Mouse (Mus musculus) limb, embryonic 10.5 days (tissue): ENCODE data around the gene Dgke. TPM values are rescaled to one million over a fixed set of nuclear protein-coding genes. Genes with fewer than 3 reads are reported as not detected.
"Not testable (repeated sequence)": the region's sequence is repeated elsewhere in the genome, so short reads cannot be mapped to it uniquely, and the experiment has no call there.

Experiments used
- DNase-seq: peaks from one replicate; pipeline ENCODE4 v3.0.0-alpha.2; 2017; ENCODE audit warnings: low spot score
- H3K27ac ChIP-seq: fragments of 300-500 bp; sonication (generic); 2 replicates; pipeline ENCODE4 v1.5.1; 2016; ENCODE audit warnings: mild to moderate bottlenecking
- H3K27me3 ChIP-seq: fragments of 300-500 bp; sonication (generic); 2 replicates; pipeline ENCODE4 v1.6.1; 2016; ENCODE audit warnings: low read depth, mild to moderate bottlenecking; ENCODE audit not compliant: poor library complexity, severe bottlenecking
- H3K36me3 ChIP-seq: fragments of 300-500 bp; sonication (generic); 2 replicates; pipeline ENCODE4 v1.6.1; 2016; ENCODE audit warnings: mild to moderate bottlenecking, moderate library complexity
- H3K4me1 ChIP-seq: fragments of 300-500 bp; sonication (generic); 2 replicates; pipeline ENCODE4 v1.6.1; 2016
- H3K4me3 ChIP-seq: fragments of 300-500 bp; sonication (generic); 2 replicates; pipeline ENCODE4 v1.5.1; 2016; ENCODE audit warnings: mild to moderate bottlenecking, moderate library complexity
- H3K9me3 ChIP-seq: fragments of 300-500 bp; sonication (generic); replicated peaks from 2 replicates; pipeline ENCODE4 v1.6.1; 2016; ENCODE audit warnings: mild to moderate bottlenecking
- WGBS: fragments of 180-500 bp; shearing (Covaris S2); methylation state at CpG from one replicate; pipeline ENCODE4 v1.1.7; 2016; 5-methylcytosine and 5-hydroxymethylcytosine counted together
- polyA plus RNA-seq: library from polyadenylated mRNA; unstranded; fragments of >200 nt; fragmentation: Nextera tagmentation; extraction: Ambion mirVana; gene quantifications from 2 replicates; pipeline ENCODE4 v1.2.1, GENCODE M21; 2016

Gene Dgke
- polyA plus RNA-seq, 1 experiment from 2014 or later = 5.6 TPM

DNA sequence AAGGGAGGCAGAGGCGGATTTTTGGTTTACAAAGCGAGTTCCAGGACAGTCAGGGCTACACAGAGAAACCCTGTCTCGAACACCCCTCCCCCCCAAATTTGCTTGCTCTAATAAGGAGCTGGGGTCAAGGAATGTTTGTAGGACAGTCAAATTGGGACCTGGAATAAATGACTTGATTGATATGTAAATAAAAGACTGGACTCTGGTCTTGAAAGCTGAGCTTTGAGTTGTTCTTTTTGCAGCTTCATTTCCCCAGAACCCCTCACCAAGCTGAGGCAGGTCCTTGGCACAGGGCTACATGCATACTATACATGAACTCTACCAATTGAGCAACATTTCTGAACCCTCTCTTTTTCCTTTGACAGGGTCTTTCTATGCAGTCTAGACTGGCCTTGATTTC lies 20.6 kb downstream of the Dgke start:
- no peak for DNase-seq
- H3K27ac ChIP-seq = no peak overlapping the region
- H3K4me1 ChIP-seq = no peaks in the 10 kb centered on the region
- H3K4me3 ChIP-seq = no peak overlapping the region
- peaks cover 91% of the 10 kb centered on the region for H3K36me3 ChIP-seq
- no peaks in the 10 kb centered on the region for H3K27me3 ChIP-seq
- no peaks in the 10 kb centered on the region for H3K9me3 ChIP-seq
- WGBS = 97% methylated on average over 3 of the region's 3 CpGs

DNA sequence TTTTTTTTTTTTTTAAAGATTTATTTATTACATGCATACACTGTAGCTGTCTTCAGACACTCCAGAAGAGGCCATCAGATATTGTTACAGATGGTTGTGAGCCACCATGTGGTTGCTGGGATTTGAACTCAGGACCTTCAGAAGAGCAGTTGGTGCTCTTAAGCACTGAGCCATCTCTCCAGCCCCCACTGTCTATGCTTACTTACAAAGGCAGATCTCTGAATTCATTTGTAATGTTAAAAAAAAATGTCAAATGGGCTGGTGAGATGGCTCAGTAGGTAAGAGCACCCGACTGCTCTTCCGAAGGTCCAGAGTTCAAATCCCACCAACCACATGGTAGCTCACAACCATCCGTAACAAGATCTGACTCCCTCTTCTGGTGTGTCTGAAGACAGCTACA lies 21.1 kb downstream of the Dgke start:
- H3K27me3 ChIP-seq, H3K27ac ChIP-seq, H3K9me3 ChIP-seq, H3K4me1 ChIP-seq, DNase-seq, H3K4me3 ChIP-seq: not testable (repeated sequence)
- H3K36me3 ChIP-seq = peaks cover 89% of the 10 kb centered on the region
- 94% methylated on average over 3 of the region's 3 CpGs for WGBS

DNA sequence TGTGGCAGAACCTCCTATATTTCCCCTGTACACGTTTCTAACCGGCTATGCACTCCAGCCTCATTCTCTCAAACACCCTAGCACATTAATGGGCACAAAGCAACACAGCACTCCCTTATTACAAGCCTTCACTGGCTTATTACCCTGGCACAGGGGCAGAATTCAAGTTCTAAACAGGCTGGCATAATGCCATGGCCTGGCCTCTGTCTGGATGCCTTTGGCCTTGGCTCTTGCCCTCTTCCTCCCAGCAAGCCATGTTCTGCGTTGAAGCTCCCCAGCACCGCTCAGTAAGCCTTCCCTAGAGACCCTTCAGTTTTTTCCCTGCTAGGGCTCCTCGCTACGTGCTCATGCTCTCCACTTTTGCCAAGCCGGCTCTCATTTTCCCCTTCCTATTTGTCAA lies 23.6 kb downstream of the Dgke start:
- DNase-seq = no peak
- peaks cover 95% of the 10 kb centered on the region for H3K36me3 ChIP-seq
- H3K9me3 ChIP-seq = no peaks in the 10 kb centered on the region
- no peaks in the 10 kb centered on the region for H3K4me1 ChIP-seq
- WGBS = 91% methylated on average over 7 of the region's 7 CpGs
- no peak overlapping the region for H3K27ac ChIP-seq
- H3K27me3 ChIP-seq = no peaks in the 10 kb centered on the region
- no peak overlapping the region for H3K4me3 ChIP-seq

DNA sequence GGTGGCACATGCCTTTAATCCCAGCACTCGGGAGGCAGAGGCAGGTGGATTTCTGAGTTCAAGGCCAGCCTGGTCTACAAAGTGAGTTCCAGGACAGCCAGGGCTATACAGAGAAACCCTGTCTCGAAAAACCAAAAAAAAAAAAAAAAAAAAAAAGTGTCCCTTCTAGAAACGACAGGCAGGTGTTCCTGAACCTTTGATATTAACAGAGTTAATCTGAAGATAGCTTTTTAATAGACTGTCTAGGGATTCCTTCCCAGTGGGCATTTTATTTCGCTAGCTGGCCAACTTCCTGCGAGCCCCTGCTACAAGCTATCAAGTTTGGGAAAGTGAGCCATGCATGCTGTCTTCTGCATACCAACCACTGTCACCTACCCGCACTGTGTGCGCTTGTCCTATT lies 25.6 kb downstream of the Dgke start:
- not testable (repeated sequence) for H3K27me3 ChIP-seq, H3K4me1 ChIP-seq, DNase-seq, H3K9me3 ChIP-seq, H3K27ac ChIP-seq, H3K4me3 ChIP-seq
- H3K36me3 ChIP-seq = peaks cover 84% of the 10 kb centered on the region
- 92% methylated on average over 6 of the region's 7 CpGs for WGBS

DNA sequence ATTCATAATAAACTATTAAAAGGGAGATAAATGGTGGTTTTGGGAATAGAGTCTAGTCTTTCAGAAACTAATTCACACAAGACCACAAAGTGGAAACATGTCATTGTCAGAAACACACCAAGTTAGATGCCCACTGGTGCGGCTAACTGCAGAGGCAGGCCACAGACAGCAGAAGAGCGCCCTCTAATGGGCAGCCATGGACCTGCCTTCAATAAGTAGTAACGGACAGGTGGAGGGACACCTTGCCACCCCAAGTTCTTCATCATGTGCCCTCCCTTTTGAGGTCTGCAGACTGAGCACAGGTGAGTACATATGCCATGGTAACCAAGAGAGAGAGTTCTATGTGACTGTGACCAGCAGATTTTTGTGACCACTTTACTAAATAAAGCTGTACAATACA lies 27.3 kb downstream of the Dgke start:
- H3K36me3 ChIP-seq = peaks cover 67% of the 10 kb centered on the region
- H3K9me3 ChIP-seq = no peaks in the 10 kb centered on the region
- peak; percentile 50 for DNase-seq
- no peaks in the 10 kb centered on the region for H3K4me1 ChIP-seq
- no peak overlapping the region for H3K4me3 ChIP-seq
- no peaks in the 10 kb centered on the region for H3K27me3 ChIP-seq
- WGBS = 31% methylated on average over 3 of the region's 3 CpGs
- no peak overlapping the region for H3K27ac ChIP-seq

DNA sequence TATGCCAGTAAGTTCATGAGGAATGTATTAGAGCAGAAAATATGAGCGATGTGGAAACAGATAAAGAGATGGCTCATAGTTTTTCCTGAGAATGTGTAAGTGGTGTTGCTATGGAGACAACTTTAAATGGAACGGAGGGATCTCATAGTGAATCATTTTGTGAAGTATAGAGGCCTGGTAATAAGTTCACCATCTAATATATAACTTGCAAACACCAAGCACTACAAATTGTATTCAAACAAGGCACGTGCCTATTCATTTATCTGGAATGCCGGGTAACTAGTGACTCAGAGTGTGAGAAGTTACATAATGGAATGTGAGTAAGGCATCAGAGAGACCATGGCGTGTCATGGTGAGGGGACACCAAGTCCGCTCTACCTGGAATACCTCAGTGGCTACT lies 28.2 kb downstream of the Dgke start:
- WGBS = 93% methylated on average over 6 of the region's 6 CpGs
- peaks cover 58% of the 10 kb centered on the region for H3K36me3 ChIP-seq

DNA sequence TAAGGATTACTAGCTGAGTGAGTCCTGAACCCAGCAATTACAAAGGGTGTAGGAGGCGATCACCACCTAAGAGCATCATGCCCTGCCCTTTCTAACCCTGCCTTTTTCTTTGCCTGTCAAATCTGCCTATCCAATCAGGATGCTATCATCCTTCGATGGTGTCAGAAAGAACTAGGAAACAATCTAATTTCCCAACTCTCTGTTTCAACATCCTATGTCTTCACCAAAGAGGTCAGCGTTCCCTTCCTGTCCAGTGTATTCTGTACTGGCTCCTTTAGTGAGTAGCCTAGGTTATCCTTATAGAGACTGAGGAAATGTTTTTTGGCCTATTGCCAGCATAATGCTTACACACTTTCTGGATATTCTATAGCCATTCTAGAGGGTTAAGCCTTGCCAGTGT lies 31.1 kb downstream of the Dgke start:
- 86% methylated on average over 3 of the region's 3 CpGs for WGBS
- peaks cover 32% of the 10 kb centered on the region for H3K36me3 ChIP-seq
- H3K27me3 ChIP-seq = no peaks in the 10 kb centered on the region
- H3K4me3 ChIP-seq = no peak overlapping the region
- no peak overlapping the region for H3K27ac ChIP-seq
- no peaks in the 10 kb centered on the region for H3K9me3 ChIP-seq
- no peaks in the 10 kb centered on the region for H3K4me1 ChIP-seq
- DNase-seq = no peak

More for the DNA sequence above, 28.2 kb downstream of the Dgke start:
- no peak overlapping the region for H3K27ac ChIP-seq
- H3K4me3 ChIP-seq = no peak overlapping the region
- no peaks in the 10 kb centered on the region for H3K4me1 ChIP-seq
- no peaks in the 10 kb centered on the region for H3K9me3 ChIP-seq
- H3K27me3 ChIP-seq = no peaks in the 10 kb centered on the region
- DNase-seq = no peak

DNA sequence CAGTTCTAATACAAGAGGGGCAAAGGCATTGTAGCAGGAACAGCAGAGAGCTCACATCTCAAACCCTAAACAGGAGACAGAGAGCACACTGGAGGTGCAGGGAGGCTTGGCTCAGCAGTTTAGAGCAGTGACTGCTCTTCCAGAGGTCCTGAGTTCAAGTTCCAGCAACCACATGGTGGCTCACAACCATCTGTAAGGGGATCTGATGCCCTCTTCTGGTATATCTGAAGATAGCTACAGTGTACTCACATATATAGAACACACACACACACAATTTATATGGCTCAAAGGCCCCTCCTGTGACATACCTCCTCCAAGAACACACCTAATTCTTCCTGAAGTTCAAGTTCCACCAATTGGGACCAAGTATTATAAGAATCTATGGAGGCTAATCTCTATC lies 32.1 kb downstream of the Dgke start:
- Histone ChIP-seq H3K27ac (no peak overlapping the region), H3K4me3 (no peak overlapping the region), H3K4me1 (no peaks in the 10 kb centered on the region), H3K36me3 (peaks cover 23% of the 10 kb centered on the region), H3K9me3 (no peaks in the 10 kb centered on the region), H3K27me3 (no peaks in the 10 kb centered on the region)
- DNase-seq = no peak

DNA sequence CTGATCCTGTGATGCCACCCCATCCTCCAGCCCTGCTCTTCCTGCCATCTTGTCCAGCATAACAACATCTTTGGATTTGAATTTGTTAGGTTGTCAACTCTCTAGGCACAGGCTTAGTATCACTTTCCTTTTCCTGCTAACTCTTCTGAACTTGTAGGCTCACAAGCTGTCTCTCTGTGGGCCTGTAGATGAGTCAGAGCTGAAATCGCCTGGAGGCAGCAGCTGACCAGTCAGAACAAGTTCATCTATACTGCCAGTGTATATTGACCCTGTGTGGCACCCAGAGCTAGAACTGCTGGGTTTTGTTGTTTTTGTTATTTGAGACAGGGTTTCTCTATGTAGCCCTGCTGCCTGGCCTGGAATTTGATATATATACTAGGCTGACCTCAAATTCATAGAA lies 35.5 kb downstream of the Dgke start:
- Histone ChIP-seq H3K36me3 (no peaks in the 10 kb centered on the region), H3K27ac (no peak overlapping the region), H3K9me3 (no peaks in the 10 kb centered on the region), H3K27me3 (no peaks in the 10 kb centered on the region), H3K4me1 (peaks cover 5% of the 10 kb centered on the region; the same call in 1 of the 2 replicates), H3K4me3 (no peak overlapping the region)
- no peak for DNase-seq
- 66% methylated on average over 1 of the region's 1 CpGs for WGBS

DNA sequence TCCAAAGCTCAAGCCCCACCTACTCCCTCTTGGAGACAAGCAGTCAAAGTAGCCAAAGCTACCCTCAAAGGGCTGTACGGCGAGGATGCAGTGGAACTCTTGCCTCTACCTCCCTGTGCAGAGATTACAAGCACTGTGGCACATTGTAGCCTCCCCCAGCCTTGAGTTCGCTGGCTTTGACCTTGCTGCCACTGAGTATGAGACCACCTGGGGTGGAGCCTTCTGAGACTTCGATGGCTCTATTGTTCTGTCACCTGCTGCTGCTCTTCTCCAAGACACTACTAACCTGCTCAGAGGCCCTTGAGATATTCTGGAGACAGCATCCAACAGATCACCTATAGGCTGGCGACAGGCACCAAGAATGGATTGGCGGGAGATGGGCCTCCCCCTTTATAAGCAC lies 36.1 kb downstream of the Dgke start:
- Histone ChIP-seq H3K27ac (no peak overlapping the region), H3K9me3 (no peaks in the 10 kb centered on the region), H3K4me3 (no peak overlapping the region), H3K4me1 (peaks cover 5% of the 10 kb centered on the region; the same call in 1 of the 2 replicates), H3K27me3 (no peaks in the 10 kb centered on the region), H3K36me3 (no peaks in the 10 kb centered on the region)
- DNase-seq = no peak
- WGBS = 87% methylated on average over 6 of the region's 6 CpGs

DNA sequence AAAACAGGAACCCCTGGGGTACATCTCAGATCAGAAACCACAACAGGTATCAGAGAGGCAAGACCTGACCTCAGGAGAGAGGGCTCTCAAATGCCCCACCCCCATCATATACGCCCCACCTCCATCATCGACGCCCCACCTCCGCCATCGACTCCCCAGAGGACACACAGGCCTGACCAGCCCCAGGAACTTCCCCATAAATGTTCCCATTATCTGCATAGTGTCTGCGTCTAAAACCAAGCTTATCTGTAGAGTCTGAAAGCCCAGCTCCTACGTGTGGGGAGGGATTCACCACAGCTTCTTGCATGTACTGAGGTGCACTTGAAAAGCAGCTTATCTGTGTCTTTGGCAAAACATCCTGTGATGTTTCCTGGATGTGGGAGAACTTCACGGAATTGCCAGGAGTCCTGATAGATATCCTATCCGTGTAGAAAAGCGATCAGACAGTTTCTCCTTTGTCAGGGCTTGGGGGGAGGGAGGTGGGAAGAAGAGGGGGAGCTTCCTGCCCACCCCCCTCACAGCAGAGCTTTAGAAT lies 37.7 kb downstream of the Dgke start:
- peaks cover 9% of the 10 kb centered on the region; the same call in 1 of the 2 replicates for H3K4me1 ChIP-seq
- WGBS = 57% methylated on average over 10 of the region's 10 CpGs
- no peak overlapping the region for H3K27ac ChIP-seq
- no peak overlapping the region for H3K4me3 ChIP-seq
- no peak for DNase-seq
- H3K9me3 ChIP-seq = no peaks in the 10 kb centered on the region
- H3K36me3 ChIP-seq = no peaks in the 10 kb centered on the region
- H3K27me3 ChIP-seq = no peaks in the 10 kb centered on the region

DNA sequence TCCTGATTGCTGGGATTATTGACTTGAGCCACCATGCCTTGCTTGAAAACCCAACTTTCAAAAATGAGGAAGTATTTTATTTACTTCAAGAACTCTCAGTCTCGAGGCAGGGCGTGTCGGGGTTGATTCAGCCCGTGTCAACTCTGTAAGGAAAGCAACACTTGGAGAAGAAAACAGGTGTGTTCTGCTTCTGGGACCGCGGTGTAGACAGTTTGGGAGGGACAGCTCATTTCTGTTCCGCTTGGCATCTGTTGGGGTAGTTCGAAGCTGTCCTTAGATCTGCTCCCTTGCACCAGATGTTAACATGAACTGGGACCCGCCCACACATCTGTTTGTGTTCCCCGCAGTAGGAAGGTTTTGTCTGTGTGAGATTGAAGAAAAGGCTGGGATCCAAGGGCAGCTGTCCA lies 38.7 kb downstream of the Dgke start:
- no peaks in the 10 kb centered on the region for H3K9me3 ChIP-seq
- H3K27me3 ChIP-seq = no peaks in the 10 kb centered on the region
- 89% methylated on average over 10 of the region's 10 CpGs for WGBS
- H3K36me3 ChIP-seq = no peaks in the 10 kb centered on the region
- H3K27ac ChIP-seq = no peak overlapping the region
- DNase-seq = no peak
- no peak overlapping the region for H3K4me3 ChIP-seq
- H3K4me1 ChIP-seq = peaks cover 9% of the 10 kb centered on the region; the same call in 1 of the 2 replicates

DNA sequence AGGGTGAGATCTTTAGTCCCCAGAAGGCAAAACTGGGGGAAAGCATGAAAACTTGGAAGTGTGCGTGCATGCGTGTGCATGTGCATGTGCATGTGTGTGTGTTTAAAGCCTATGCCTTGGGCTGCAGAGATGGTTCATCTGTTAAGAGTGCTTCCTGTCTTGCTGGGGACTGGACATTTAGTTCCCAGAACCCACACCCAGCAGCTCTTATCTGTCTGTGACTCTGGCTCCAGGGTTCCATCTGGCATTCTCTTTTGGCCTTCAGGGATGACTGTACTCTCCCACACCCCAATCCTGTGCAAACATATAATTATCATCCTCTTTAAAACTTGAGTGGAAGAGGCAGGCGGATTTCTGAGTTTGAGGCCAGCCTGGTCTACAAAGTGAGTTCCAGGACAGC lies 40.5 kb downstream of the Dgke start:
- 95% methylated on average over 3 of the region's 3 CpGs for WGBS
- Histone ChIP-seq H3K36me3 (no peaks in the 10 kb centered on the region), H3K4me1 (peaks cover 9% of the 10 kb centered on the region; the same call in 1 of the 2 replicates), H3K9me3 (no peaks in the 10 kb centered on the region), H3K4me3 (no peak overlapping the region), H3K27me3 (no peaks in the 10 kb centered on the region), H3K27ac (no peak overlapping the region)
- DNase-seq = no peak

DNA sequence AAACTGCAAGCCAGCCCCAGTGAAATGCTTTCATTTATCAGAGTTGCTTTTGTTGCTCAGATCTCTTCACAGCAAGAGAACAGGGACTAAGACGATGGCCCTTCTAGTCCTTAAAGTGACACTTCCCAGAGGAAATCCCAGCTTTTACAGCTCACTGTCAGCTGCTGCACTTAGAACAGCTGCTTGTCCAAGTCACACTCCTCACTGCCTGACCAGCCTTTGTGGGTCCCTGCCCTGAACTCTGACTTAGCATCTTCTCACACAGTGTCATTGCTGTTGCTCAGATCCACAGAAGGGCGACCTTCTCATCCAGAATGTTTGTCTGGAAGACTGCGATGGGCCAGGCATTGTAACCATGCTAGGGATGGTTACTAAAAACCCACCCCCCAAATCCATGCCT lies 41.0 kb downstream of the Dgke start:
- no peak for DNase-seq
- Histone ChIP-seq H3K9me3 (no peaks in the 10 kb centered on the region), H3K36me3 (no peaks in the 10 kb centered on the region), H3K27me3 (no peaks in the 10 kb centered on the region), H3K4me1 (peaks cover 9% of the 10 kb centered on the region; the same call in 1 of the 2 replicates), H3K27ac (no peak overlapping the region), H3K4me3 (no peak overlapping the region)
- WGBS = 77% methylated on average over 3 of the region's 3 CpGs
